Mouse (Mus musculus) myocyte (in vitro differentiated cells): ENCODE measurements around the gene Phf14. TPM values are rescaled to one million over a fixed set of nuclear protein-coding genes. Genes with fewer than 3 reads are reported as not detected.
A peak's percentile ranks its signal among the peaks of the same experiment; 100 is the strongest.
"Not testable (repeated sequence)": the region's sequence is repeated elsewhere in the genome, so short reads cannot be mapped to it uniquely, and the experiment has no call there.

Experiments used
- H3K27me3 ChIP-seq: one replicate; pipeline ENCODE4 v1.6.1; 2011; ENCODE audit not compliant: control insufficient read depth, insufficient read depth, insufficient read length
- H3K36me3 ChIP-seq: one replicate; pipeline ENCODE4 v1.6.1; 2011; ENCODE audit not compliant: control insufficient read depth, insufficient read depth
- H3K4me2 ChIP-seq: one replicate; pipeline ENCODE4 v1.6.1; 2011; ENCODE audit warnings: low read depth, control low read depth
- H3K4me3 ChIP-seq: one replicate; pipeline ENCODE4 v1.5.1; 2011; ENCODE audit warnings: mild to moderate bottlenecking, control low read depth, moderate library complexity
- H3K79me2 ChIP-seq: one replicate; pipeline ENCODE4 v1.6.1; 2011; ENCODE audit not compliant: control insufficient read depth, insufficient read depth
- H3ac ChIP-seq: one replicate; pipeline ENCODE4 v1.6.1; 2011; ENCODE audit not compliant: control insufficient read depth, insufficient read length
- CEBPB ChIP-seq: IDR thresholded peaks from 2 replicates; pipeline ENCODE4 v1.6.1; 2011; ENCODE audit warnings: mild to moderate bottlenecking, moderate library complexity; ENCODE audit not compliant: poor library complexity, insufficient read depth, severe bottlenecking
- E2F4 ChIP-seq: IDR thresholded peaks from one replicate; pipeline ENCODE4 v1.6.1; 2011; ENCODE audit warnings: mild to moderate bottlenecking, control low read depth, moderate library complexity; ENCODE audit not compliant: insufficient read depth
- MAX ChIP-seq: IDR thresholded peaks from one replicate; pipeline ENCODE4 v1.6.1; 2011; ENCODE audit warnings: low read depth, mild to moderate bottlenecking, control low read depth
- MYOD1 ChIP-seq, 3 experiments: IDR thresholded peaks; one replicate each; pipeline ENCODE4 v1.6.1; 2011; ENCODE audit warnings: control low read depth in 2 of 3, low read depth in 2 of 3, mild to moderate bottlenecking in 2 of 3, moderate library complexity in 1 of 3; ENCODE audit not compliant: insufficient read length in 2 of 3, control insufficient read depth in 1 of 3
- MYOG ChIP-seq, 3 experiments: IDR thresholded peaks; one replicate each; pipeline ENCODE4 v1.6.1; 2011; ENCODE audit warnings: control low read depth in 2 of 3, low read depth in 2 of 3, mild to moderate bottlenecking in 2 of 3; ENCODE audit not compliant: insufficient read length in 2 of 3, control insufficient read depth in 1 of 3, insufficient read depth in 1 of 3
- POLR2A ChIP-seq: IDR thresholded peaks from one replicate; pipeline ENCODE4 v1.6.1; 2011; ENCODE audit warnings: low read depth, mild to moderate bottlenecking, control low read depth, moderate library complexity; ENCODE audit not compliant: insufficient read length
- POLR2AphosphoS2 ChIP-seq: IDR thresholded peaks from one replicate; pipeline ENCODE4 v1.6.1; 2011; ENCODE audit warnings: low read depth, control low read depth; ENCODE audit not compliant: insufficient read length
- REST ChIP-seq: IDR thresholded peaks from one replicate; pipeline ENCODE4 v1.6.1; 2011; ENCODE audit warnings: mild to moderate bottlenecking, control low read depth, moderate library complexity; ENCODE audit not compliant: insufficient read depth, insufficient read length
- SRF ChIP-seq: IDR thresholded peaks from one replicate; pipeline ENCODE4 v1.6.1; 2011; ENCODE audit warnings: low read depth; ENCODE audit not compliant: control insufficient read depth, insufficient read length
- TCF12 ChIP-seq: IDR thresholded peaks from one replicate; pipeline ENCODE4 v1.6.1; 2011; ENCODE audit warnings: mild to moderate bottlenecking, control low read depth; ENCODE audit not compliant: poor library complexity, insufficient read depth, severe bottlenecking
- TCF3 ChIP-seq: IDR thresholded peaks from one replicate; pipeline ENCODE4 v1.6.1; 2011; ENCODE audit warnings: low read depth, control low read depth; ENCODE audit not compliant: insufficient read length
- USF1 ChIP-seq: IDR thresholded peaks from one replicate; pipeline ENCODE4 v1.6.1; 2011; ENCODE audit warnings: low read depth, mild to moderate bottlenecking, control low read depth, moderate library complexity
- polyA plus RNA-seq: library from polyadenylated mRNA; unstranded; fragments of >200 nt; fragmentation: generic; extraction: Trizol; gene quantifications from one replicate; pipeline ENCODE4 v1.2.1, GENCODE M21; 2012; ENCODE audit warnings: missing spikeins

Gene Phf14
- polyA plus RNA-seq, 1 experiment: 11.0 TPM

- TF ChIP-seq TCF3 (no peak), MYOG (IDR thresholded peaks at IDR 0.05; ENCODE audit: control insufficient read depth in 1 of 3, insufficient read depth in 1 of 3, insufficient read length in 2 of 3, low read depth in 2 of 3) (no peak), TCF12 (no peak)
- Histone ChIP-seq H3K27me3 (no peaks in the 10 kb centered on the region), H3K4me3 (no peak overlapping the region), H3K36me3 (no peaks in the 10 kb centered on the region), H3ac (no peak overlapping the region), H3K4me2 (peak overlapping the region; percentile 3), H3K79me2 (no peaks in the 10 kb centered on the region)
These were observed 217.6 kb downstream of the Phf14 start for GRCm38 (mm10) chr6:12125031-12125803.

- H3K27me3 ChIP-seq, H3K4me2 ChIP-seq, H3K4me3 ChIP-seq, H3K79me2 ChIP-seq, H3K36me3 ChIP-seq, H3ac ChIP-seq: not testable (repeated sequence)
These were observed 219.0 kb downstream of the Phf14 start for GRCm38 (mm10) chr6:12126601-12127000.

GRCm38 (mm10) chr6:12127287-12127686 lies 219.7 kb downstream of the Phf14 start:
- Histone ChIP-seq H3ac (no peak overlapping the region), H3K79me2 (no peaks in the 10 kb centered on the region), H3K4me2 (no peak overlapping the region), H3K4me3 (no peak overlapping the region), H3K27me3 (no peaks in the 10 kb centered on the region), H3K36me3 (no peaks in the 10 kb centered on the region)
- TF ChIP-seq USF1 (no peak), CEBPB (no peak), MYOG (IDR thresholded peaks at IDR 0.05; ENCODE audit: control insufficient read depth in 1 of 3, insufficient read depth in 1 of 3, insufficient read length in 2 of 3, low read depth in 2 of 3) (no peak), POLR2A (no peak), POLR2AphosphoS2 (no peak), REST (no peak), MAX (no peak), E2F4 (no peak), MYOD1 (IDR thresholded peaks at IDR 0.05; ENCODE audit: control insufficient read depth in 1 of 3, insufficient read length in 2 of 3, low read depth in 2 of 3) (no peak), SRF (no peak), TCF3 (no peak), TCF12 (no peak)

Other genes starting within 250 kb of the Phf14 start
- gene Ndufa4, start 312 bp upstream of the Phf14 start, polyA plus RNA-seq: 728 TPM